Mouse (Mus musculus): Measurements from ENCODE around the gene Cldn4.
"Not testable (repeated sequence)": the region's sequence is repeated elsewhere in the genome, so short reads cannot be mapped to it uniquely, and the experiment has no call there.

Gene Cldn4

DNA sequence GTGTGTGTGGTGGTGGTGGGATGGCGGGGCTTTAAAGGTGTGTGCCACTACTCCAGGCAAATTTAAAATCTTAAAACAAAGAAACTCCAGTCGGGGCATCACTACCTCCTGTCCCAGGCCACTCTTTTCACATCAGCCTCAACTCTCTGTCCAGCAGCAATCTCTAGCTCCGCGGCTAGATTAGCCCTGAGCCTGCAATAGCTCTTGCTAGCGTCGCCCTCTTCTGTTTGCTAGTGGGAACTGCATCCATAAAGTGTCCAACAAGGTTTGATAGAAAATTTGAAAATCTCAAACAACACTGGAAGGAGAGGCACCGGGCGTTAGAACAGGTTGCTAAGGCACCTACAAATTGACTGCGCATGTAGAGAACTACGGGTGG, 18.7 kb upstream of the Cldn4 start:
- DNase-seq (ENCODE audit: extremely low read depth, insufficient read length, low spot score): no peak

DNA sequence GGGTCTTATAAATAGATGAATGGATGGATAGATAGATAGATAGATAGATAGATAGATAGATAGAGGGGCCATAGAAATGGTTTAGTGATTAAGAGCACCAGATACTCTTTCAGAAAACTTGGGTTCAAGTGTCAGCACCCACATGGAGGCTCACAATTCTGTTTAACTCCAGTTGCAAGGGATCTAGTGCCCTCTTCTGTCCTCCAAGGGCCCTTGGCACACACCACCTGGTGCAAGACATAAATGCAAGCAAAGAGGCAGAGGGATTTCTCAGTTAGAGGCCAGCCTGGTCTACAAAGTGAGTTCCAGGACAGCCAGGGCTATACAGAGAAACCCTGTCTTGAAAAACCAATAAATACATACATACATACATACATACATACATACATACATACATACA, 17.9 kb upstream of the Cldn4 start:
- not testable (repeated sequence) for DNase-seq (ENCODE audit: extremely low read depth, insufficient read length, low spot score)

DNA sequence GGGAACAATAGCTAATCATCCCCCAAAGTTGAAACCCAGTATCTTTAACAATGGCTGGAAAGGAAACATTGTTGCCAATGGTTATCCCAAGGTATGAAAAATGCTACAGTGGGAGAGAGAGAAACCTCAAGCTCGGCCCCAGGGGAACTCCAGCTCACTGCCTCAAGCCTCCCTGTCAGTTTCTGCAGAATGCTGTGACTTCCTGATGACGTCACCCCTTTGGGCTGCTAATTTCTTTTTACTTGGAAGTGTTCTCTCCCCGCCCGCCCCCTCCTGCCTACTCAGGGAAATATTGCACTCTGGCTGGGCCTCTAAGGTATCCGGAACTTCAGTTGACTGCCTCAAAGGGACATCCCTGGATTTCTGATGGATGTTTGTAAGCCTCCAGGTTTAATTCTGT, 16.8 kb upstream of the Cldn4 start:
- peak; percentile 66 for DNase-seq (ENCODE audit: extremely low read depth, insufficient read length, low spot score)

DNA sequence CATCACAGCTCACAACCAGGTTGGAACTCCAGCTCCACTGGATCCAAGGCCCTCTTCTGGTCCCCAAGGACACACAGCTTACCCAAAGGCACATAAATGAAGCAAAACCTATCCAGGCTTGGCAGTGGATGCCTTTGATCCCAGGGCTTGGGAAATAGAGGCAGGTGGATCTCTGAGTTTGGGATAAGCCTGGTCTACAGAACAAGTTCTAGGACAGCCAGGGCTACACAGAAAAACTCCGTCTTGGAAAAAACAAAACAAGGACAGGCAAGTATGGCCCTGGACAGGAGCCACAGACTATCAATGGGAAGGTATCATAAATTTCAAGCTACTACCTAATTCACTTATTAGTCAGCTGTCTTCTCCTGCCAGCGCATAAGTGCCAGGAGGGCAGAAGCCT, 14.8 kb upstream of the Cldn4 start:
- DNase-seq (ENCODE audit: extremely low read depth, insufficient read length, low spot score): no peak

DNA sequence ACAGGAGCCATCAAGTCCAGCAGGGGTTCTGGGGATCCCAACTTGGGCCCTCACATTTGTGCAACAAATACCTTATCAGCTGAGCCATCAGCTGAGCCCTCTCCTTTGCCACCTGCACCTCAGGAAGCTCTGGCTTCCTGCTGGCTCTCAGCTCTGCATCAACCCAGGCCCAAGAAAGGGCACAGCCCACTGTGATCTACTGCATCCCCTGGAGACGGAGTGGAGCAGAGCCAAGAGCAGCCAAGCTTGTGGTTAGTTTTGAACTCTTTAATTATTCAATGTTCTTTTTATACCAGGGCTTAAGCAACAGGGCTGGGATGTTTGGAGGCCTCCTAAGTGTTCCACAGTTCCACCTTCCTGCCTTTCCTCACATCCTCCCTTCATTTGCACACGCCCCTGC, 13.7 kb upstream of the Cldn4 start:
- DNase-seq (ENCODE audit: extremely low read depth, insufficient read length, low spot score): peak; percentile 40

DNA sequence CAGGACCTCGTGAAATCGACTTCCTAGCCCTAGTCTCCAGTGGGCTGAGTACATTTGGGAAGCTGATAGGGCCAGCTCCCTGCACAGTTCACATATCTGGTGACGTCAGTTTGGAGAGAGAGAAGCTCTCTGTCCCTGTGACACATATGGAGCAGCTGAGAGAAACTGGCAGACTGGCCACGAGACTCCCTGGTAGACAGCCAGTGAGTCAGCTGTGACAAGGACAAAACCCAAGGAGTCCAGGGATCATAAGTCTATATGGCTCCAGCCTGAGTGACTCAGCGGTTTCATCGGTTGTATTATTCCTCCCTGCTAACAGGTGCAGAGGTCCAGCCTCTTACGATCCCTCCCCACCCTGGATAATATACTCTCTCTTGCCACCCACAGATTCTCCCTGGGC, 12.4 kb upstream of the Cldn4 start:
- DNase-seq (ENCODE audit: extremely low read depth, insufficient read length, low spot score): peak; percentile 73

DNA sequence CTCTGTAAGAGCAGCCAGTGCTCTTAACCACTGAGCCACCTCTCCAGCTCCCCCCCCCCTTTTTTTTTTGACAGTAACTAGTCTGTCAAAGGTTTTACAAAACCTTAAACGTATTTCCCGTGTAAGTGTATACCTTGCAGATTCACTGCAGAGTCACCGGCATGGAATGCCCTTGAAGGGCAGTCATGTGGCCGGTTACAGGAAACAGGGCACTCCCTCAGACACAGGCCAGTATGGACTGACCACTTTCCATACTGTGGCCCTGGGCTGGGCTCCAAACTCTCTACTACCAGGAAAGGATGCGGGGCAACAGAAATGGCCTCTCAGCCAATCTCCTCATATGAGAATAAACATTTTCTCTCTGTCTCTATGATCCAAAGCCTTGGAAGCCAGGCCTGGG, 8.8 kb upstream of the Cldn4 start:
- DNase-seq (ENCODE audit: extremely low read depth, insufficient read length, low spot score): no peak

DNA sequence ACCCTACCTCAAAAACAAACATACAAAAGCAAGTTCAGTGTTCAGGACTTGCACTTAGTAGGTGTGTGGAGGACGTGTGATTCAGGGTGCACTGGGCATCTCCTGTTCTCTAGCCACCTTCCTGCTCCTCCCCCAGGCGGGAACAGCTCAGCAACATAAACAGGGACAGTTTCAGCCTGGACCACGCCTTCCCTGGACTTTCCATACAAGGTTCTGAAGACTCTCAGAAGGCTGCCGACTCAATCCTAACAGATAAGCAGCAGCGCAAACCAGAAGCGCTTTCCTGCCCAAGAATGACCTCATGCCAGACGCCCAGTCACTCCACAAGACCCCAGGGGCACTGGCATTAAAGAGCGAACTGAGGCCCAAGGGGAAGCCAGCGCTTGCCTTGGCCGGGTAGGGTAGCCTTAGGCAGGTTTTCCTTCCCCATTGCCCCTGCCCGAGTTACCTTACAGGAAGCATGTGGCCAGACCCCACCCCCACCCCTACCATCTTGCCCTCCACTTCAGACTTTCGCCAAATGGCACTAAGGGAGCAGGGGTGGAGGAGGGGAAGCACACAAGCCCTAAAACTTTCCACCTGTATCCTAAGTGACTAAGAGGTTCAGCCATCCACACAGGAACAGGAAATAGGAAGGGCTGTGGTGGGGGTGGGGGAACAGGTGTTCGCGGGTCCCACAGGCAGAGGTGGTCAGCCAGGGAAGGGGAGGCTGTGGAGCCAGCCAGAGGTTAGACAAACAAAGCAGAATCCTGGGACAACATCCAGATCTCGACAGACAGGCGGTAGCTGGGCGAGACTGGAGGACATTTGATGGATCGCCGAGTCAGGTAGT, 4.5 kb upstream of the Cldn4 start:
- DNase-seq (ENCODE audit: extremely low read depth, insufficient read length, low spot score): no peak

DNA sequence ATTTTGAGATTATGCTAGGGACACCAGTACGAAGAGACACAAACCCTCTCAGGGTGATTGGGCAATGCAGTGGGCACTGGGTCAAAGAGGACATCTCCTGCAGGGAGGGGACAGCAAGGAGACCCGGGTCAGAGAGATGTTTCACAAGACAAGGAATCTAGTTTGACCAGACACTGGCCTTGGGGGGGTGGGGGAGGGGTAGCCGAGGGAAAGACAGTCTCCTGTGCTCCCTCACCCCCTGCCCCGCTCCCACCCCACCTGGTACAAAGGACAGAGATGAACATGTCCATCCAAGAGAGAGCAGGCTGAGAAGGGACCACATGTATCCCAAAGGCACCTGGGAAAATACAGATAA, 1.3 kb upstream of the Cldn4 start:
- DNase-seq (ENCODE audit: extremely low read depth, insufficient read length, low spot score): no peak

DNA sequence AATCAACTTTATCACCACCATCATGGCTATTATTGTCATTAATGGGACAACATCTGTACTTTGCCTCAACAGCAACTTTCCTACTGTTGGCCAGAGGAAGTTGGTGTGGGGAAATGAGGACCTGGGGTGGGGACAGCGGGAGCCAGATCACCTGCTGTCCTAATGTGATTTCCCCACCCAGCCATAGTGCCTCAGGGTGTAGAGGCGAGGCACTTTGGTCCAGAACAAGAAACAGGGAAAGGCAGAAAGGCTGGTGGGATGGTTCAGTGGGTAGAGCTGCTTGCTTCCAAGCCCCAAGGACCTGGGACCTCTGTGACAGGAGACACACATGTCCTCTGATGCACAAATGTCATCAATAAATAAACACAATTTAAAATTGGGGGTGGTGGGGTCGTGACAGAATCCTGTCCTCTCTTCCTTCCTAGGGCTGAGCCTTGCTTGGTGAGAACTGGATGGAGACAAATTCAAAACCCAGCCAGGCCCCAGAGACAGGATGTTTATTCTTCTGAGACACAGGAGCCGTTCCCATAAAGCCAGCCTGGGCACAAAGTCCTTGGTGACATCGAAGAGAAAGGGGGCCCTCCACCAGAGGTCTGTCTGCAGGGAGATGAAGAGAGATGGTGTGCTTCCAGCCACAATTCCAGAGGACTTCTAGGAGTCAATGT, 818 bp upstream of the Cldn4 start:
- DNase-seq (ENCODE audit: extremely low read depth, insufficient read length, low spot score): no peak

DNA sequence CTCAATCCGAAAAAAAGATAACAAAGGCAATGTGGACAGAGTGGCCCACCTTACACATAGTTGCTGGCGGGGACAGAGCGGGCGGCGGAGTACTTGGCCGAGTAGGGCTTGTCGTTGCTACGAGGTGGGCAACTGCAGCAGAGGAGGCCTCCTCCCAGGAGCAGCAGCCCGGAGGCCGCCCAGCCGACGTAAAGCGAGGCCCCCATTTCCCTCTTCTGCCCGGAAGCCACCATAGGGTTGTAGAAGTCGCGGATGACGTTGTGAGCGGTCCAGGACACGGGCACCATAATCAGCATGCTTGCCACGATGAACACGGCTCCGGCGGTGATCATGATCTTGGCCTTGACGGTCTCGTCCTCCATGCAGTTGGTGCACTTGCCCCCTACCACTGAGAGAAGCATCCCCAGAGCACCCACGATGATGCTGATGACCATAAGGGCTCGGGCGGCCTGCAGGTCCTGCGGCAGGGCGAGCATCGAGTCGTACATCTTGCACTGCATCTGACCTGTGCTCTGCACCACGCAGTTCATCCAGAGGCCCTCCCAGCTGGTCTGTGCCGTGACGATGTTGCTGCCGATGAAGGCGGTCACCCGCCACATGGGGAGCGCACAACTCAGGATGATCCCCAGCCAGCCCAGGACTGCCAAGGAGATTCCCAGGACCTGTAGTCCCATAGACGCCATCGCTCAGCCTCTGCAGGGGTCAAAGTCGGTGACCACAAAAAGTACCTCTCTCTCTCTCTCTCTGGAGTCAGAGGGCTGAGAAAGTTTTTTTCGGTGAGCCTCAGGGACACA, 474 bp downstream of the Cldn4 start:
- no peak for DNase-seq (ENCODE audit: extremely low read depth, insufficient read length, low spot score)

DNA sequence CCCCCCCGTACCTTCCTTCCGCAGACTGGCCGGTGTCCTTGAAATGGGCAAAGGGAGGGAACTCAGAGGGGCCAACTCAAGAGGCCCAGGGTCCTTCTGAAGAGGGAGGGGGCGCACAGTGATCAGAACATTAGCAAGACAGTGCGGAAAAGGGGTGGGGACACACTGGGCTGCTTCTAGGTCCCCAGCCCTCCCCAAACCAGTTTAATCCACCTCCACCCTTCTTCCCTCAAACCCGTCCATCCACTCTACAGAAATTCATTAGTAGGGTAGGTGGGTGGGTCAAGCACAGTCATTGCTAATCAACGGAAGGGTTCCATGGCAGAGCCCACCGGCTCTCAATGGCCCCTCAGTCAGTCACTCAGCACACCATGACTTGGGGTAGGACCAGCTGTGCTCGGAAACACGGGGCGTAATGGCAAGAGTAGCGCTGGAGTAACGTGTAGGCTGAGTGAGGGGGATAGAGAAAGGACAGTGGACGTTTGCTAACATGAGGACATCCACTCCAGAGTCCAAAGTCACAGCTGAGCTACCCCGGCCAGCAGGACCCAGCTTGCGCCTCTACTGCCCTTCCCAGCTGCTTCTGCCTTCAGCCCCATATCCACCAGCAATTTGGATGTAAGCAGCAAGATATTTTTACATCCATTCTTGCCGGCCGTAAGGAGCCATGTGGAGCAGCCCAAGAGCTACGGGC, 1.3 kb downstream of the Cldn4 start:
- no peak for DNase-seq (ENCODE audit: extremely low read depth, insufficient read length, low spot score)

DNA sequence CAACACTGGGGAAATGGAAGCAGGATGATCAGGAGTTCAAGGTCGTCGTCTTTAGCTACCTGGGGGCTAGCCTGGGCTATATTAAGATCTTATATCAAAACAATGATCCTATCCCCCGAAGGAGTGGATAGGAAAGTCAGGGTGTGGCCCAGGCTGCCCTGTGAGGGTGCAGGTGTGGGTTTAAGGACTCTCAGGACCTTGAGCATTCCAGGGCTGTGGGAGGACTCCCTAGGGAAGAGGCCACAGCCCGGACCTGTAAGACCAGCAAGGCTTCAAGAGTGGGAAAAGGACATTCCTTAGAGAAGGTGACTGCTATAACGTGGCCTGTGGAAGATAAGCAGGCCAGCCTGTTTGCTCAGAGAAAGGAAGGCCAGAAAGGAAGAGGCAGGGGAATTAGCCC, 2.6 kb downstream of the Cldn4 start:
- no peak for DNase-seq (ENCODE audit: extremely low read depth, insufficient read length, low spot score)

DNA sequence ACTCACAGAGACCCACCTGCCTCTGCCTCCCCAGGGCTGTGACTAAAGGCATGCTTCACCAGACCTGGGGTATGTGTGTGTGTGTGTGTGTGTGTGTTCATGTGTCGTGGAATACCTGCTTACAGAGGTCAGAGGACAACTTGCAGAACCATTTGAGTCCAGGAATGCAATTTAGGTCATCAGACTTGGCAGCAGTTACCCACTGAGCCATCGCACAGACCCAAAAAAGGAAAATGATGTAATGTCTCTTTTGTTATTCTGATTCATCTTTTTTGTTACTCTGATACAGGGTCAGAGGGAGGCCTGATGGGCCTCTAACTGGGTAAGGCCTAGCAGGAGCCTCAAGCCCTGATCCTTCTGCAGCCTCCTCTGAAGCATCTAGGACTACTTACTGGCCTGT, 4.0 kb downstream of the Cldn4 start:
- no peak for DNase-seq (ENCODE audit: extremely low read depth, insufficient read length, low spot score)

DNA sequence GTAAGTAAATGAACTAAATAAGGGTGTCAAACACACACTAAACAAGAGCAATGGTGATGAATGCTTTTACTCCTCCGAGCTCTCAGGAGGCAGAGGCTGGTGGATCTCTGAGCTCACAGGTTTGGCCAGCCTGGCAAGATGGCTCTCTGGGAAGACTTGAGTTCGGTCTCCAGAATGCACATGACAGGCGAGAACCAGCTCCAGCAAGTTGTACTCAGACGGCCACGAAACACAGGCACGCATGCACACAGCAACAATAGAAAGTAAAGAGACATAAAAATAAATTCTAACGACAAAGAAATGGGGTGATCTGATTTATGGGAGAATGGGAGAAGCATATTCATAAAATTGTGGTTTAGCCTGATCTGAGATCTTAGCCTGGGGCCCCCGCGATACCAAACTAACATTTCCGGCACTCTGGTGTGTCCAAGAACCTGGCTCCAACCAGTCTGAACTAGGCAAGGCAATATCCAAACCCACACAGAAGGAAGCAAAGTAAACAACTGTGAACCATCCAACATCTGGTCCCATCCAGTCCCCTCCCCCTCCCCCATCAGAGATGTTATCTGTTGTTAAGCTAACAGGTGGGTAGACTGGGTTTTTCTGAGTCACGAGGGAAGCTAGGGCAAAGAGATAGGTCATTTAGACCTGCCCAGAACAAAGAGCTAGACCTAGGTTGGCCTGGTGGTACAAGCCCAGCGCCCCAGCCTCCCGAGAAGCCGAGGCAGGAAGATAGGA, 5.1 kb downstream of the Cldn4 start:
- no peak for DNase-seq (ENCODE audit: extremely low read depth, insufficient read length, low spot score)

DNA sequence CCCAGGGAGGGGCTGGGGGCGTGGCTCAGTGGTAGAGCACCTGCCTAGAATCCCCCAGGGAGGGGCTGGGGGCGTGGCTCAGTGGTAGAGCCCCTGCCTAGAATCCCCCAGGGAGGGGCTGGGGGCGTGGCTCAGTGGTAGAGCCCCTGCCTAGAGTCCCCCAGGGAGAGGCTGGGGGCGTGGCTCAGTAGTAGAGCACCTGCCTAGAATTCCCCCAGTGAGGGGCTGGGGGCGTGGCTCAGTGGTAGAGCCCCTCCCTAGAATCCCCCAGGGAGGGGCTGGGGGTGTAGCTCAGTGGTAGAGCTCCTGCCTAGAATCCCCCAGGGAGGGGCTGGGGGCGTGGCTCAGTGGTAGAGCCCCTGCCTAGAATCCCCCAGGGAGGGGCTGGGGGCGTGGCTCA, 7.2 kb downstream of the Cldn4 start:
- not testable (repeated sequence) for DNase-seq (ENCODE audit: extremely low read depth, insufficient read length, low spot score)

DNA sequence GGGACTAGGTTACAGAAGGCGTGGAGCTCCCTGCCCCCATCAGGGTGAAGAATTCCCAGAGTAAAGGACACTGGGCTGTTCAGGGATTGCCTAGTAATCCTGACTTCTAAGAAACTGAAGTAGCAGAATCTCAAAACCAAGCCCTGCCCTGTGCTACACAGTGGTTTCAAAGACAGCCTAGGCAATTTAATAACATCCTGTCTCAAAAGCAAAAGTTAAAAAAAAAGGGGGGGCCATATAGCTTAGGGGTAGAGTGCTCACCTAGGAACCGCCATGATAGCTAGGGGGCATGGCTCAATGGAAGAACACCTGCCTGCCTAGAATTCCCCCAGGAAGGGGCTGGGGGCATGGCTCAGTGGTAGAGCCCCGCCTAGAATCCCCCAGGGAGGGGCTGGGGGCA, 7.7 kb downstream of the Cldn4 start:
- DNase-seq (ENCODE audit: extremely low read depth, insufficient read length, low spot score): no peak

DNA sequence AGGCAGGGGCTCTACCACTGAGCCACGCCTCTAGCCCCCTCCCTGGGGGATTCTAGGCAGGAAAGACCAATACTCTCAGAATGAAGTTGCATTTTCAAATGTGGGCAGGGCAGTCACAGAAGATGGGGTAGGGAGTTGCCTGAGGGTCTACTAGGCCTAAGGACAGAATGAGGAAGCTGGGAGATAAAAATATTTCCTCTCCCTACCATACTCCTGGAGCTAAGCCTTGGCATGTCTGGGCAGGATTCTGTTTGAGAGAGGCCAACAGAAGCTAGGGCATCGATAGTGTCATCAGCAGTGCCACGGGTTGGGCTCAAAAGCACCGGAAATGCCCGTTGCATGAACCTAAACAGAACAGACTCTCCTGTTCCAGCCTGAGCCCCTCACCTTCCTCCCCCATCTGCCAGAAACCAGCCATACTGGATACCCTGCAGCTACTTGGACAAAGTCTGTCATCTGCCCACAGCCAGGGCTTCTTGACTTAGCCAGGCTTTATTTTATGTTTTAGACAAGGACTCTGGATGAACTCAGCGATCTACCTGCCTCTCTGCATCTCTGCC, 10.0 kb downstream of the Cldn4 start:
- DNase-seq (ENCODE audit: extremely low read depth, insufficient read length, low spot score): no peak

DNA sequence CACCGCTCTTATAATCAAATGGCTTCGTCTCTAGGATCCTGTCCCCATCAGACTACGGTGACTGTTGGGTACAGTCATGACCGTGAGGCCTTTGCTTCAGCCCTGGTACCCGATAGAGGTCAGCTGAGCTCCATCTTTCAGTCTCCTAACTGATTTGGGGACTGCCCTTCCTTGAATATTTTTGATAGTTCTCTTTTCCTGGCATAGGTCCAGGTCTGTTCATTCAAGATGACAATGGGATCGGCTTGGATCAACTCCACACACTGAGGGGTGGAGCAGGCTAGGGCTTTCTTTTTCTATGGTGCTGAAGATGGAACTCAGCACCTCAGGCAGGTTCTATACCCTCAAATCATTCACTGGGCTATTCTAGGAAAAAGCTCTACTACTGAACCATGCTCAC, 10.7 kb downstream of the Cldn4 start:
- no peak for DNase-seq (ENCODE audit: extremely low read depth, insufficient read length, low spot score)

DNA sequence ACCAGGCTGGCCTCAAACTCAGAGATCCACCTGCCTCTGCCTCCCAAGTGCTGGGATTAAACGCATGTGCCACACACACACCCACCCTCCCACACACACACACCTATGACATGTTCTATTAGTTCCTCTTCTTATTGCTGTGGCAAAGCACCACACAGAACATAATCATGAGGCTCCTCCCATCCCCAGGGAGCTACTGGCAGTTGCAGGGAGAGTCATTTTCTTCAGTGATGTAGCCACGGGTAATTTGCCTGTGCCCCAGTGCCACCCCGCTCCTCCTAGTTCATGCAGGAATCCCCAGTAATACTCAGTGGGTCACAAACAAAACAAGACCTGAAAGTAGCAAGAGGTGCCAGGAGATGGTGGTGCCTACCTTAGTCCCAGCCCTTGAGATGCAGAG, 12.1 kb downstream of the Cldn4 start:
- DNase-seq (ENCODE audit: extremely low read depth, insufficient read length, low spot score): no peak
